Mouse (Mus musculus) embryo, embryonic 11 days (tissue): Measurements from ENCODE around the gene U2surp.
"Not testable (repeated sequence)": the region's sequence is repeated elsewhere in the genome, so short reads cannot be mapped to it uniquely, and the experiment has no call there.

Experiments
- DNase-seq: peaks from one replicate; pipeline ENCODE4 v3.0.0-alpha.2; 2015

The U2surp gene

GRCm38 (mm10) chr9:95533817-95534216 is 22.0 kb upstream of the U2surp start:
- no peak for DNase-seq

DNA sequence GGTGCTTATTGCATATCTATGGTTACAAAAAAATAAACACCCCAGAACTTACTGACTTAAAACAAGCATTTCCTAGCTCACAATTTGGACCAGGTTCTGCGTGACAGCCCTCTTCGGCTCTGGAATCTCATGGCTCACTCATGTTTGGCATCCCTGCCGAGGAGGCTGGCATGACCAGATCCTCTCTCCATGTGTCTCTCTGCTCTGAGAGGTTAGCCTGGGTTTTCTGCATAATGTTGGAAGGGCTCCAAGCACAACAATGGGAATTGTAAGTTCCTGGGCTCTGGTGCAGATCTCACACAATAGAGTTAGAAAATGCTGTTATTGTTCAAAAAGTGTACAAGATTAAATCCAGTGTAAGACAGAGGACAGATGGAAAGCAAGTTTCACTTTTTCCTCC is 19.3 kb upstream of the U2surp start:
- DNase-seq = no peak

GRCm38 (mm10) chr9:95527676-95528075 is 15.9 kb upstream of the U2surp start:
- no peak for DNase-seq

- peak; percentile 66 for DNase-seq
These were observed 14.2 kb upstream of the U2surp start for GRCm38 (mm10) chr9:95525961-95526360.

DNA sequence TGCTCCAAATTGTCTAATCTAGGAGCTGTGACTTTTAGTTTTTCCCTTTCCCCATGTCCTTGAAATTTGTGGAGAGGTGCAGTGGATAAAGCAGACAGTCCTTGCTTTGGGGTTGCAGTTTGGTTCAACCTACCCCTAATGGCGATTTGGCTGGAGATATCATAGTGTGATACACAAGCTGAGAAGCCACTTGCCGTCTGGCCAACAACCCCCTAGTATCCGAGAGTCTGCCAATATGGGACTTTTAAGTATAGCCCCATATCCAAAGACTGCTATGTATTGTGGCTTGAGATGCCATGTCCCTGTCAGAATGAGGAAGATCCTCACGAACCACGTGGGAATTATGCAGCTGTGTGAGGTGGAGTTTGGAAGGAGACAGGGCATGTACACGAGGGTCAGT is 13.6 kb upstream of the U2surp start:
- DNase-seq = no peak

GRCm38 (mm10) chr9:95522561-95522960 is 10.8 kb upstream of the U2surp start:
- DNase-seq = no peak

DNA sequence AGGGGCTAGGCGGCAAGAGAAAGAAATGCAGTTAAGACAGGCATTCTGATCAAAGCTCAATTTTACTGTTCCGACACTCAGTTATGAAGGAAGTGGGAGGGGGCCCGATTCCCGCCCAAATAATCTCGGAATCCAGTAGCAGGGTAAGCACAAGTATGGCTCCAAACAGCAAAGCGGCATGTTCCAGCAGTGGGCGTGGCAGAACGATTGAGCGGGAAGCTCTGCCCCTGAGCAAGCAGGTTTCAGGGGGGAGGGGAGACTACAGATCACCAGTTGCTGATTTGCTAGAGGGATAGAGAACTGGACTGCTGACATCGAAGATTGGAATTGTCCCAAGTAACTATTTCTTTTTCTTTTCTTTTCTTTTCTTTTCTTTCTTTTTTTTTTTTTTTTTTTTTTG is 9.8 kb upstream of the U2surp start:
- peak; percentile 53 for DNase-seq

DNA sequence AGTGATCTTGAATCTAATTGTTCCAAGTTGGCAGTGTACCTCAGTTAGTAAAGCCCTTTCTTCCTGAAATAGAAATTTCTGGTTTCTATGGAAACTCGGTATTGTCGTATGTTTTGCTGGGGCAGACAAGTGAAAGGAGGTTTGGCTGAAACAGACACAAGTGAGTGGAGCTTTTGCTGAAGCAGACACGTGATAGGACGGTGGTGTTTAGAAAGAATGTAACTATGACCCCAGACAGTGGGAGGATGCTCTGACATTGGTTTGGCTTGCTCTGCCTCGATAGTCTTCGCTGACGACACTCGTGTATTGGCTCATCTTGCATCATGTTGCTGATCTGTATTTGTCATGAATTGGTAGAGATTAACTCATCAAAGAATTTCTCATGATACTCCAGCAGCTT is 9.2 kb upstream of the U2surp start:
- no peak for DNase-seq

GRCm38 (mm10) chr9:95520563-95520962 is 8.8 kb upstream of the U2surp start:
- no peak for DNase-seq

DNA sequence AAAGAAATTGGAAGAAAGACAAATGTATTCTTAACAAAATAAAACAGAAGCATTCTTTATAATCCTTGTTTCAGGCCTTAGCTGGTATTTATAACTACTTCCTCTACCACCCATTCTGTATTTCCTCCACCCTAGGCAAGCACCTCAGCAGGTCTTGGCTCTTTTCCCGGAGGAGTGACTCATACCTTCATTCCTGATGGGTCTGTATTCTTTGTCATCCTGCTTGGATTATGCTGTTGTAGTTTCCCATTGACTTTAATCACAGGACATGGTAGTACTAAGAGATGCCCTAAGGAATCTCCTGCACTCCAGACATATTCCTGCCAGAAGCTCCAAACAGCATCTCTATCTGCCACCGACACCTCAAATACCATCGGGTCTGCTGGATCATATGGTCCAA is 2.6 kb upstream of the U2surp start:
- DNase-seq = not testable (repeated sequence)

DNA sequence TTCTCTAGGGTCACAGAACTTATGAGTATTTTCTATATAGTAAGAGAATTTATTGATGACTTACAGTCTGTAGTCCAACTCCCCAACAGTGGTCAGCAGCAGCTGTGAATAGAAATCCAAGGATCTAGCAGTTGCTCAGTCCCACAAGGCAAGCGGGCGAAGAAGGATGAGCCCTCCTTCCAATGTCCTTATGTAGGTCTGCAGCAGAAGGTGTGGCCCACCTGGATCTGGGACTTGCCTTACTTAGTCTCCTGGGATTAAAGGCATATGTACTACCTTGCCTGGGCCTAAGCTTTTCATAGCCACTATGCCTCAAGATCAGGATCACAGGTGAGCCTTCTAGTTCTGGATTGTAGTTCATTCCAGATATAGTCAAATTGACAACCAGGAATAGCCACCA is 2.0 kb upstream of the U2surp start:
- no peak for DNase-seq

DNA sequence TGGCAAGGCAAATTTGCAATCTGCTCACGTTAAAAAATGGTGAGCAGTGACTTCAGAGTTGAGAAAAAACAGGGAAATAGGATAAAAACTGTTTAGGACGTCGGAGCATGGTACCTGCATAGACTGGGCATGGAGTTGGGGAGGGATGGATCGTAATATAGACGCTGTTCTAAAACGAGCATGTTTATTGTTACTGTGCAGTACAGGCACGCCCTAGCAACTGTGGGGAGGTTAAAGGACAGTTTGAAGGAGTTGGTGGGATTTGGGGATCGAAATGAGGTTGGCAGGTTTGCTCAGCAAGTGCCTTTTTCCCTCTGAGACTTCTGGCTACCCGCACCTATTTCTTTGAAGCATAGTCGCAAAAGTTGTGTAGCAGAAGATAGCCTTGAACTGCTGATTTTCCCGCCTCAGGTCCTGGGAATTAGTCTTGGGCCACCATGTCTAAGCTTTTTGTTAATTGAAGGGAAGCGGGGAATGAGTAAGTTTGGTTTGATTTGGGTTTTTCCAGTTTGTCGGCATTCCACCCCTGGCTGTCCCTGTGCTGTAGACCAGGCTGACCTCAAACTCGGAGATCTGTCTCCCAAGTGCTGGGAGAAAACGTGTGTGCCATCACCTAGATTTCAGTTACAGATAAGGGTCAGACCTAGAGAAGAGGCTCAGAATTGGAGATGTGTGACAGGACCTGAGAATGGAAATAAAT is 685 bp upstream of the U2surp start:
- no peak for DNase-seq

DNA sequence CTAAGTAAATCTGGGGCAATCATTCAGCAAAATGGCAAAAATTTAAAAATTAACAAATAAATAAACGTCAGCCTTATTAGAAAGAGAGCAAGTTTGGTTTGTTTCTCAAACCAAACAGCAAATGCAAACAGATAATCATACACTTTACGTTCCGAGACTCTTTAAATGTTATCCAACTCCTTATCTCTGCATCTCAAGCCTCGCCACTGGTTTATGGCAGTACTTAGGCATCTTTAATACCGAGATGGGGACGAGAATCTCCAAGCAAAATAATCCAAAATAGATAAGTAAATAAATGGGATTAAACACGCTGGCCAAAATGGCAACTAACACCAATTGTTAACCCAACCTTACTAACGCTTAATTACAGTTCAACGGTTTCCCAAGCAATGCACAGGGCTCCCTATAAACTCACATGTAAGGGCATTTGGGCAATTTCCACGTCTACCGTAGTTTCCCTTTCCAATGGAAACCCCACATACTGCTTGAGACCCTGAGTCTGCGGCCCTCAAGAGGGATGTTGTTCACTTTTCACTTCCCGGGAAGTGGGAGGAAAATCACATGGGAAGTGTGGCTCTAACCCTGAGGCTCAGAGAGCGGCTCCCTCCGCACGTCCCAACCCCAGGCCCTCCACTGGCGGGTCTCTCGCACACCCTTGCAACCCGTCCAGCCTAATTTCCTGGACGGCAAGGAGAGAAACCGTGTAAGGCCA is 947 bp downstream of the U2surp start:
- peak; percentile 40 for DNase-seq

- no peak for DNase-seq
These were observed 6.1 kb downstream of the U2surp start for GRCm38 (mm10) chr9:95505666-95506065.

- DNase-seq = no peak
These were observed 11.9 kb downstream of the U2surp start for GRCm38 (mm10) chr9:95499848-95500247.

GRCm38 (mm10) chr9:95495038-95495437 is 16.8 kb downstream of the U2surp start:
- DNase-seq = no peak

GRCm38 (mm10) chr9:95493393-95493792 is 18.4 kb downstream of the U2surp start:
- DNase-seq = no peak

GRCm38 (mm10) chr9:95490003-95490402 is 21.8 kb downstream of the U2surp start:
- DNase-seq = no peak

- DNase-seq = no peak
These were observed 22.9 kb downstream of the U2surp start for GRCm38 (mm10) chr9:95488861-95489260.

DNA sequence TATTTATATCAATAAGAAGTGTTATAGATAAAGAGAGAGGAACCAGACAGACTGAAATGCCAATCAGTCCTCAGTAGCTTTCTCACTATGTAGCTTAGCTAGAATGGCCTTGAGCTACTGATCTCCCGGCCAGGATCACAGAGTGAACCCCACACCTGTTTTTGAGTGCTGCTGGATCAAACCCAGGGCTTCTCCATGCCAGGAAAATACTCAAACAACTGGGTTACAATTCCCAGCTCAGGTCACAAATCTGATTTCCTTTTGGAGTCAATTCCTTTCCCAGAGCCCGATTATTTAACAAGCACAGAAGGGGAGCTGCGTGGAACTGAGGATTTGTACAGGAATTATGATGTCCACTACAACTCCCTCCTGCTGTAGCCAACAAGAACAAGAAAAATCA is 31.8 kb downstream of the U2surp start:
- no peak for DNase-seq

DNA sequence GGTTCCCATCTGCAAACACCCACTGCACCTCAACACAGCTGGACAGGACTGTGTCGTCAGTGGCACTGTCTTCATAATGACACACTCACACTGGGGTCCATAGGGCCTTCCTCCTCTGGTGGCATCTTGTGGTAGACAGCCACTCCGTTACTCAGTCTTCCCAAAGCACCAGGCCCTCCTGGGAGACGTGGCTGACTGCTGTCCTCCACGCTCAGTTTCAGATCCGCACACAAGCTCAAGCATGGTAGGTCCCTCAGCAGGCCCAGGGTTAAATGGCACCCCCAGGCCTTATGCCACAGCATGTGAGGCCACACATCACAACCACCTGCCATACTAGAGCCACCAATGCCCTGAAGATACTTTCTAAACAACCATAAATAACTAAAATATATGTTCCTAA is 33.4 kb downstream of the U2surp start:
- no peak for DNase-seq

- DNase-seq = peak; percentile 64
These were observed 38.9 kb downstream of the U2surp start for GRCm38 (mm10) chr9:95472926-95473325.

- DNase-seq = not testable (repeated sequence)
These were observed 42.7 kb downstream of the U2surp start for GRCm38 (mm10) chr9:95469011-95469576.

DNA sequence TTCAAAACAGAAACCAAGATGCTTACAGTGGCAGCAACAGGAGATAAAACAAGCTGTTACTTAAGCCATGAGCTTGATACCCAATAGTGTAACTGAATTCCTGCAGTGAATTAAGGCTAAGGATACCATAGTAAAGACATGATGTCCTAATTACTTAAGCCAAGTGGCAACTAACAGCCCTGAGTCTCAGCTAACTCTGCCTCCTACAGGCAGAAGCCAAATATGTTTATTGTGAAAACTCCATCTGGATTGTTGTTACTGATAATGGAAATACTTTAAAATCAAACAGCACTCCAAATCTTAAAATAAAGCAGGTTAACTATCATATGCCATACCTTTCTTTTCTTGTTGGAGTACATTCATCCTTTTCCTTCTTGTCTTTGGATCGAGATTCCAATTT is 47.8 kb downstream of the U2surp start:
- no peak for DNase-seq
